Mouse (Mus musculus) hindbrain, embryonic 14.5 days (tissue): ENCODE results near the gene Sft2d1. TPM values are rescaled to one million over a fixed set of nuclear protein-coding genes. Genes with fewer than 3 reads are reported as not detected.

ENCODE experiments used
- ATAC-seq: fragments of 200-750 bp; cut with Nextera tagmentation; 2 replicates; pipeline ENCODE4 v1.8.0; 2017; ENCODE audit warnings: moderate number of reproducible peaks, mild to moderate bottlenecking, moderate TSS enrichment, moderate library complexity; ENCODE audit not compliant: low FRiP score
- DNase-seq: peaks from one replicate; pipeline ENCODE4 v3.0.0-alpha.2; 2015; ENCODE audit warnings: low spot score
- H3K27ac ChIP-seq: fragments of 300-500 bp; sonication (generic); 2 replicates; pipeline ENCODE4 v1.5.1; 2014; ENCODE audit warnings: mild to moderate bottlenecking, moderate library complexity
- H3K27me3 ChIP-seq: fragments of 300-500 bp; sonication (generic); 2 replicates; pipeline ENCODE4 v1.6.1; 2014; ENCODE audit warnings: mild to moderate bottlenecking, low read length, mixed read lengths; ENCODE audit not compliant: control insufficient read depth, insufficient read depth
- H3K36me3 ChIP-seq: fragments of 300-500 bp; sonication (generic); replicated peaks from 2 replicates; pipeline ENCODE4 v1.6.1; 2014; ENCODE audit not compliant: control insufficient read depth, insufficient read depth
- H3K4me1 ChIP-seq: fragments of 300-500 bp; sonication (generic); replicated peaks from 2 replicates; pipeline ENCODE4 v1.6.1; 2014; ENCODE audit warnings: antibody characterized with exemption, low read length, mixed read lengths; ENCODE audit not compliant: control insufficient read depth, insufficient read depth
- H3K4me2 ChIP-seq: fragments of 300-500 bp; sonication (generic); replicated peaks from 2 replicates; pipeline ENCODE4 v1.6.1; 2014; ENCODE audit warnings: mild to moderate bottlenecking, moderate library complexity
- H3K4me3 ChIP-seq: fragments of 300-500 bp; sonication (generic); replicated peaks from 2 replicates; pipeline ENCODE4 v1.5.1; 2014; ENCODE audit warnings: mild to moderate bottlenecking, low read length
- H3K9ac ChIP-seq: fragments of 300-500 bp; sonication (generic); 2 replicates; pipeline ENCODE4 v1.6.1; 2014
- H3K9me3 ChIP-seq: fragments of 300-500 bp; sonication (generic); 2 replicates; pipeline ENCODE4 v1.6.1; 2016; ENCODE audit warnings: low read length; ENCODE audit not compliant: control insufficient read depth
- WGBS: fragments of 180-500 bp; shearing (Covaris S2); extraction: QIAGEN DNeasy Blood & Tissue Kit; methylation state at CpG from one replicate; pipeline ENCODE4 v1.1.7; 2014; 5-methylcytosine and 5-hydroxymethylcytosine counted together
- polyA plus RNA-seq: library from polyadenylated mRNA; unstranded; fragments of >200 nt; fragmentation: Nextera tagmentation; extraction: Ambion mirVana; gene quantifications from 2 replicates; pipeline ENCODE4 v1.2.1, GENCODE M21; 2014

The Sft2d1 gene
- polyA plus RNA-seq, 1 experiment from 2014 or later, result 175 TPM

GRCm38 (mm10) chr17:8369171-8369570, 58.3 kb downstream of the Sft2d1 start:
- WGBS, result 37% methylated on average over 2 of the region's 2 CpGs

GRCm38 (mm10) chr17:8370634-8371229, 59.8 kb downstream of the Sft2d1 start:
- no peaks in the 10 kb centered on the region for H3K9me3 ChIP-seq
- H3K4me2 ChIP-seq, result peak overlapping the region; percentile 8; the same call in 1 of the 2 replicates
- H3K36me3 ChIP-seq, result no peaks in the 10 kb centered on the region
- H3K9ac ChIP-seq, result peak overlapping the region; percentile 83
- DNase-seq (peak; percentile 63), ATAC-seq (no peak)
- no peak overlapping the region for H3K4me3 ChIP-seq
- peak overlapping the region; percentile 94 for H3K27ac ChIP-seq
- H3K4me1 ChIP-seq, result peaks cover 64% of the 10 kb centered on the region
- WGBS, result 13% methylated on average over 13 of the region's 13 CpGs
- no peaks in the 10 kb centered on the region for H3K27me3 ChIP-seq

More at GRCm38 (mm10) chr17:8369171-8369570, 58.3 kb downstream of the Sft2d1 start:
- DNase-seq (no peak), ATAC-seq (no peak)
- H3K4me1 ChIP-seq, result peaks cover 64% of the 10 kb centered on the region
- H3K27ac ChIP-seq, result peak overlapping the region; percentile 99
- peak overlapping the region; percentile 43 for H3K9ac ChIP-seq
- H3K36me3 ChIP-seq, result no peaks in the 10 kb centered on the region
- no peaks in the 10 kb centered on the region for H3K27me3 ChIP-seq
- H3K4me3 ChIP-seq, result 0 out of 2 replicates have a peak overlapping the region, but pooled peaks have one; percentile 12
- H3K9me3 ChIP-seq, result no peaks in the 10 kb centered on the region
- peak overlapping the region; percentile 40 for H3K4me2 ChIP-seq

GRCm38 (mm10) chr17:8371834-8372233, 60.9 kb downstream of the Sft2d1 start:
- no peaks in the 10 kb centered on the region for H3K27me3 ChIP-seq
- peak overlapping the region; percentile 83 for H3K9ac ChIP-seq
- no peaks in the 10 kb centered on the region for H3K36me3 ChIP-seq
- H3K4me1 ChIP-seq, result peaks cover 55% of the 10 kb centered on the region
- no peaks in the 10 kb centered on the region for H3K9me3 ChIP-seq
- H3K4me3 ChIP-seq, result peak overlapping the region; percentile 37
- H3K4me2 ChIP-seq, result peak overlapping the region; percentile 81
- ATAC-seq (peak; percentile 83), DNase-seq (peak; percentile 87)
- H3K27ac ChIP-seq, result peak overlapping the region; percentile 94
- WGBS, result 0% methylated on average over 7 of the region's 7 CpGs

GRCm38 (mm10) chr17:8372286-8373046, 61.6 kb downstream of the Sft2d1 start:
- Histone ChIP-seq H3K4me3 (peak overlapping the region; percentile 37), H3K27me3 (no peaks in the 10 kb centered on the region), H3K4me2 (peak overlapping the region; percentile 81), H3K27ac (peak overlapping the region; percentile 94), H3K9ac (peak overlapping the region; percentile 83), H3K4me1 (peaks cover 48% of the 10 kb centered on the region), H3K36me3 (no peaks in the 10 kb centered on the region), H3K9me3 (no peaks in the 10 kb centered on the region)
- ATAC-seq (no peak), DNase-seq (peak; percentile 91)
- under 1% methylated on average over 18 of the region's 18 CpGs for WGBS

Other genes starting within 250 kb of the Sft2d1 start
- 0.12 and 0.27 TPM in 2 replicates for gene Gm49673, start 163.3 kb upstream of the Sft2d1 start, polyA plus RNA-seq
- gene Rnaset2a, start 163.0 kb upstream of the Sft2d1 start, polyA plus RNA-seq, result 18.7 and 20.0 TPM in 2 replicates
- gene Fgfr1op, start 145.6 kb upstream of the Sft2d1 start, polyA plus RNA-seq, result 32.2 and 39.6 TPM in 2 replicates
- not detected in 2 replicates for gene Ccr6, start 75.1 kb upstream of the Sft2d1 start, polyA plus RNA-seq
- gene Mpc1, start 28.2 kb upstream of the Sft2d1 start, polyA plus RNA-seq, result 380 and 389 TPM in 2 replicates
- 20.9 and 22.7 TPM in 2 replicates for gene Prr18, start 26.4 kb downstream of the Sft2d1 start, polyA plus RNA-seq
- gene T2, start 44.9 kb downstream of the Sft2d1 start, polyA plus RNA-seq, result 0.31 and 0.53 TPM in 2 replicates
- gene T, start 123.3 kb downstream of the Sft2d1 start, polyA plus RNA-seq, result 0.22 and 0.27 TPM in 2 replicates
- 14.7 and 15.8 TPM in 2 replicates for gene Pde10a, start 214.3 kb downstream of the Sft2d1 start, polyA plus RNA-seq